Mouse (Mus musculus) thymus, adult 18-20 months (tissue): Measurements from ENCODE around the gene Uri1.

Experiments
- DNase-seq, 2 experiments: peaks; one replicate each; pipeline ENCODE4 v3.0.0; 2022; ENCODE audit warnings: mixed read lengths in 2 of 2

Uri1 gene

GRCm38 (mm10) chr7:38023451-38023850 lies at the start of gene Uri1:
TSS of gene Uri1 (minus strand) at chr7:38023551.
- no peak for DNase-seq

GRCm38 (mm10) chr7:38071065-38071464 lies 47.7 kb upstream of the Uri1 start:
- no peak for DNase-seq

- no peak for DNase-seq
Observed at GRCm38 (mm10) chr7:38070663-38071062, 47.3 kb upstream of the Uri1 start.

GRCm38 (mm10) chr7:38064431-38064830 lies 41.1 kb upstream of the Uri1 start:
- no peak for DNase-seq

- DNase-seq = peak; percentile 72 to 75
Observed at GRCm38 (mm10) chr7:38061060-38061970, 38.0 kb upstream of the Uri1 start.

- no peak for DNase-seq
Observed at GRCm38 (mm10) chr7:38059636-38060330, 36.4 kb upstream of the Uri1 start.

- DNase-seq = no peak
Observed at GRCm38 (mm10) chr7:38059096-38059495, 35.7 kb upstream of the Uri1 start.

- DNase-seq = no peak
Observed at GRCm38 (mm10) chr7:38055996-38056395, 32.6 kb upstream of the Uri1 start.

- no peak for DNase-seq
Observed at GRCm38 (mm10) chr7:38054246-38054645, 30.9 kb upstream of the Uri1 start.

- no peak for DNase-seq
Observed at GRCm38 (mm10) chr7:38047229-38047628, 23.9 kb upstream of the Uri1 start.

GRCm38 (mm10) chr7:38041244-38041643 lies 17.9 kb upstream of the Uri1 start:
- no peak for DNase-seq

- no peak for DNase-seq
Observed at GRCm38 (mm10) chr7:38037586-38037985, 14.2 kb upstream of the Uri1 start.

- no peak for DNase-seq
Observed at GRCm38 (mm10) chr7:38031183-38031582, 7.8 kb upstream of the Uri1 start.

GRCm38 (mm10) chr7:38030606-38031005 lies 7.3 kb upstream of the Uri1 start:
- no peak for DNase-seq

GRCm38 (mm10) chr7:38029986-38030385 lies 6.6 kb upstream of the Uri1 start:
- no peak for DNase-seq

GRCm38 (mm10) chr7:38029083-38029482 lies 5.7 kb upstream of the Uri1 start:
- no peak for DNase-seq

GRCm38 (mm10) chr7:38027940-38028600 lies 4.7 kb upstream of the Uri1 start:
- DNase-seq = no peak

GRCm38 (mm10) chr7:38024839-38025238 lies 1.5 kb upstream of the Uri1 start:
- no peak for DNase-seq

- DNase-seq = no peak
Observed at GRCm38 (mm10) chr7:38019770-38020169, 3.6 kb downstream of the Uri1 start.

- DNase-seq = peak; percentile 80 to 82
Observed at GRCm38 (mm10) chr7:38019369-38019749, 4.0 kb downstream of the Uri1 start.

GRCm38 (mm10) chr7:38018416-38019368 lies 4.7 kb downstream of the Uri1 start:
- peak; percentile 55 to 71 for DNase-seq

GRCm38 (mm10) chr7:38015356-38015755 lies 8.0 kb downstream of the Uri1 start:
- DNase-seq = no peak
